Mouse (Mus musculus): ENCODE data around the gene Chrne. TPM values are rescaled to one million over a fixed set of nuclear protein-coding genes. Genes with fewer than 3 reads are reported as not detected.
A peak's percentile ranks its signal among the peaks of the same experiment; 100 is the strongest.

Gene Chrne
- total RNA-seq, 2 experiments from 2014 or later = not detected

DNA sequence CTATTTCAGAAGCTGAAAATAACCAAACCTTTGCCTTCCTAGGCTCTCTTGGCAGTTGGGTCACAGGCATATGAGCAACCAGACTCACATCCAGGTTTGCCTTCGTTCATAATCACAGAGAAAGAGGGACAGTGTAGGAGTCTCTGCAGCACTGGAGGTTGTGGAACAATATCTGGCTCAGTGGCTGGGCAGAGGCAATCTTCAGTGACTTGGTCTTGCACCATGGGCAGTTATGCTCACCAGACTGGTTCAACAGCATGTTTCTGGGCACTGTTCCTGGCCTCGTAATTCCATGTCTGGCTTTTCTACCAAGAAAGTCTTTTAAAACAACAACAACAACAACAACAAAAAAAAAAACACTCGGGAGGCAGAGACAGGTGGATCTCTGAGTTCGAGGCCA is 16.6 kb upstream of the Chrne start:
- no peak for ATAC-seq (replicated peaks; ENCODE audit: low FRiP score, poor library complexity, severe bottlenecking)

DNA sequence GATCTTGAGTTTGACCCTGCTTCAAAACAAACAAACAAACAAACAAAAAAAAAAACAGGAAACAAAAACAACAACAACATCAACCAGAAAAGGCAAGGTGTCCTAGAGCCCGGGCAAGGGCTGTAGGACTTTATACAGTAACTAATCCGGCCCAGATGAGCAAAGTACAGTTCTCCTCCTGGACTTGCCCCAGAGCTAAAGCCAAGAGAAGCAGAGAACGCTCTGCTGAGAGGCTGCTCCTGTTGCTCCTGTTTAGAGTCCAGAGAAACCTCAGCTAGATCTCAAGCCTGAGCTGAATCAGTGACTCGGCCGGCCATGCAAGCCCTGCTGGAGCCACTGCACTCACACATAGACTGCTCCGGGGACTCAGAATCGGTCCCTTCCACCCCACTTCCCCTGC is 11.1 kb upstream of the Chrne start:
- ATAC-seq (replicated peaks; ENCODE audit: low FRiP score, poor library complexity, severe bottlenecking) = no peak

DNA sequence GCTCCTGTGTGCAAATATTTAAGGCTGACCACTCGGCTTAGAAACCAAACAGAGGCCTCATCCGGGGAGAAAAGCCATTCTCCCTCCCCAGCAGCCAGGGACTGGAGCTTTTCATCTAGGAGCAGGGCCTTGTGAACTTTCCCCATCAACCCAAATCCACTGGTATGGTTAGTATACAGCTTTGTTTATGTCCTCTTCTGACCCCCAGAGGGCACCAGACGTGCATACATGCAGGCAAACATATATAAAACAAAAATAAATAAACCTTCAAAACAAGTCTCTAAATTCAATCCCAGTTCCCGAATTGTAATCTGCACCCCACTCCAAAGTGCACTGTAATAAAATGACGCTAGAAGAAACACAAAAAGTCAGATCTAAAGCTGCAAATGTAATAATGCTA is 10.5 kb upstream of the Chrne start:
- 0 out of 2 replicates have a peak, but pooled peaks have one; percentile 60 for ATAC-seq (replicated peaks; ENCODE audit: low FRiP score, poor library complexity, severe bottlenecking)

DNA sequence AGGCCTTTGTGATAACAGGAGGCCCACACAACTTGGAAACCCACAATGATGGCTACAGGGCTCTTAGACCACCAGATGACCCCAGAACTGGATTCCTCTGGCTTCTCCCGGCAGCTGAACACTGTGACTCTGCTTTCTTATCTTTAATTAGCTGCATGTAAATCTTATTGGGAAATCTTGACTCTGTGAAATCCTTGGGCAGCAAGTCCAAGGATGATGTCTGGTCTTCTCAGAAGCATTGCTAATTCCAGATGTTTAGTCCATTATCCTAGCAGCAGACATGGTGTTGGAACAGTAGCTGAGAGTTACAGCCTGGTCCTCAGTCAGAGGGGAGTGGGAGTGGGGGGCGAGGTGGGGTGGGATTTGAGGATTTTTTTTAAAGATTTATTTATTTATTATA is 9.4 kb upstream of the Chrne start:
- ATAC-seq (replicated peaks; ENCODE audit: low FRiP score, poor library complexity, severe bottlenecking) = no peak

DNA sequence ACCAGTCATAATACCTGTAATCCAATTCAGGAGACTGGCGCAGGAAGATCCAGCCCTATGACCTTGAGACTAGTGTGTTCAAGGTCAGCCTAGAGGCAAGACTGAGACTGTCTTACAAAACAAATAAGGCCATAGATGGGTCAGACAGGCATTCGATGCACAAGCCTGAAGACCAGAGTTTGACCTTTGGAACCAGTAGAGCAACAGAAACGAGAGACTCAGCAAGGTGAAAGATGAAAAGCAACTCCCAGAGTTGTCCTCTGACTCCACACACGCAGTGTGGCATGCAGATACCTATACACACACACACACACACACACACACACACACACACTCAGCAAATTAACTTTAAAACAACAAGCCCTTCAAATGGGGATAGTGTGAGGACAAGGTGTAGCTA is 7.9 kb upstream of the Chrne start:
- no peak for ATAC-seq (replicated peaks; ENCODE audit: low FRiP score, poor library complexity, severe bottlenecking)

DNA sequence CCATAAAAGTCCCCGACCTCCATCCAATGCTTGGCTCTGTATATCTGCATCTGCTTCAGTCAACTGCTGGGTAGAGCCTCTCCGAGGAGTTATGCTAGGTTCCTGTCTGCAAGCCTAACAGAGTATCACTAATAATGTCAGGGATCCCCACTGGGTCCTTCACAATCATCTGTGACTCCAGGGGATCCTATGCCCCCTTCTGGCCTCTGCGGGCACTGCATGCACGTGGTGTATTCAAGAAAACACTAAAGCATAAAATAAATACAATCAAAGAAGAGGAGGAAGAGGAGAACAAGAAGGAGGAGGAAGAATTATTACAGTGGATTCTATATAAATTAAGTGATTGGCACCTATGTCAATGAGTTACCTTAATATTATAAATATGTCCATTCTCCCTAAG is 6.5 kb upstream of the Chrne start:
- peak; percentile 62; the same call in 1 of the 2 replicates for ATAC-seq (replicated peaks; ENCODE audit: low FRiP score, poor library complexity, severe bottlenecking)

DNA sequence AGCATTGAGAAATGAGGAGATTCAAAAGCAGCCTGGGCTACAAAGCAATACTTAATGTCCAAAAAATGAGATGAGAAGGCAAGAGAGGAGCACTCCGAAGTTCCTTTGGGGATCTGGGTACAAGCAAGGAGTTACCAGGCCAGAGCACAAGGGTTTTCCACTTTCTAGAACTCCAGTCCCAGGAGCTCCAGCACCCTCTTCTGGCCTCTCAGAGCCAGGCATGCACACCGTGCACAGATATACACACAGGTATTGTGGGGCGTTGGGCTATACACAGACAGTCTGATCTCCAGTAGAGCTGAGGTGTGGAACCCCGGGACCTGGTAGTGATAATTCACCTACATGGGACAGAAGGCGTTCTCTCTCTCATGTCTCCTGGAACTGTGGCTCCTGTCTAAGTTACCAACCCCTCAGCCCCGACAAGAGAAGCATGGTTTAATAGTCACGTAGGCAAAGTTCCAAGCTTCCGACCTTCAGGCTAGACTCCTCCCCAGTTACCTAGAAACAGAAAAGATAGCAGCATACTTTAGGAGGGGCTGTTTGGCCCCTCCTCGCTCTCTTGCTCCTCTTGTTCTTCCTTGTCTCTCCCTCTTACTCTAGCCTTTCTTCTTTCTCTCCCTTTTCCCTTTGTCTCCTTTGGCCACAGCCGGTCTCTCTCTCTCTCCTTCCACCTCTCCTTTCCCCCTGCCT is 4.2 kb upstream of the Chrne start:
- ATAC-seq (replicated peaks; ENCODE audit: low FRiP score, poor library complexity, severe bottlenecking) = no peak

DNA sequence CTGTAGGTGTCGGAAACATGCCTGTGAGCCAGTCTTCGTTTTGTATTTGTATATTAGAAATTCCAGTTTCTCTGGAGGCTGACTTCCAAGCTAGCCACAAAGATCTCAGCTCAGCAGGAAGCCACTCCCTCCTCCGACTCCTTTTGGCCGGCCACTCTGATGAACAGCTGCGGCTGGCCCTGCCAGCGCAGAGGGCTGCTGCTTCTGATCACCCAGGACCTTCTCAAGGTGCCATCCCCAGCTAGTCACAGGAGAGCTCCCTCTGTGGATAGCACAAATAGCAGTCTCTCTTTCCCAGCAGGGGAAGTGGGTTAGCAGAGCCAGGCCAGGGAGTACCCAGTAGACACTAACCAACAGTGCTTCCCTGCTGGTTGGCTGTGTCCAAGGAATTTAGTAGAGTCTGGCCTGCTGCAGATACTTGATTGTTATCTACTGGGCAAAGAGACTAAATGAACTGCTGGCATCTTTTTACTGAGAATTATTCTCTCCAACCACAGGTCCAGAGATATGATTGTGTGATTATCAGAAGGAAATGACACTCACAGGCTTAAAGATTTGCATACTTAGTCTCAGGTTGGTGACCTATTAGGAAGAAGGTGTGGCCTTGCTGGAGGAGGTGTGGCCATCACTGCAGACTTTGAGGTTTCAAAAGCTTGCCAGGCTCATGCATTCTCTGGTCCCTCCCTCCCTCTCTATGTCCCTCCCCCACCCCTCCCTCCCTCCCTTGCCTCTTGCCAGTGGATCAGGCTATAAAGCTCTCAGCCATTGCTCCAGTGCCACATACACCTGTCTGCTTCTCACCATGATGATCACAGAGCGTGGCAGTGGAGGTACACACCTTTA is 3.2 kb upstream of the Chrne start:
- no peak for ATAC-seq (replicated peaks; ENCODE audit: low FRiP score, poor library complexity, severe bottlenecking)

DNA sequence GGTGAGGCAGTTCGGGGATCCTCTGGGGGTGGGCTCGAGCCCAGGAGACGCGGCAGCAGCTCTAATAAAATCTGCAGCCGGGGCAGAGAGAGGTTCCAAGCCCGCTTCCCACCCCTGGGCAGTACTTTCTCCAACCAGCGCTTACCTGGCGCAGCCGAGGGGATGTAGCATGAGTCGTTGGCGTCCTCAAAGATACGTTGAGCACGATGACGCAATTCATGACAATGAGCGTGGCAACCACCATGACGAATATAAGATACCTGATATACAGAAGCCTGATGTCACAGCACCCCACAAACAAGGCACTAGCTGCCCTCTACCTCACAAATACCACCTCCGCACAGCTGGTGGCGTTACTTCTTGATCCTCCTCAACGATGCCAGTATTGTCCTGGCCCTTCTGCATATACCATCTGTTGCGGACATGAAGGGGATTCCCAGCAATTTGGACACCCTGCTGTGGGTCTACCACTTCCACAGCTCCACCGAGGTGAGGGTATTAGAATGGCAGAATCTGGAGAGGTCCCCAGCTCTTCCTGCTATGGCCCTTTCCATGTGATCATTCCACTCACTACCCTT is 3.4 kb downstream of the Chrne start, which contains the start of gene 4930544D05Rik:
Gene 4930544D05Rik, plus strand, starts transcription at position 333 of the 578 bp plus-strand sequence.
- ATAC-seq (replicated peaks; ENCODE audit: low FRiP score, poor library complexity, severe bottlenecking) = no peak

DNA sequence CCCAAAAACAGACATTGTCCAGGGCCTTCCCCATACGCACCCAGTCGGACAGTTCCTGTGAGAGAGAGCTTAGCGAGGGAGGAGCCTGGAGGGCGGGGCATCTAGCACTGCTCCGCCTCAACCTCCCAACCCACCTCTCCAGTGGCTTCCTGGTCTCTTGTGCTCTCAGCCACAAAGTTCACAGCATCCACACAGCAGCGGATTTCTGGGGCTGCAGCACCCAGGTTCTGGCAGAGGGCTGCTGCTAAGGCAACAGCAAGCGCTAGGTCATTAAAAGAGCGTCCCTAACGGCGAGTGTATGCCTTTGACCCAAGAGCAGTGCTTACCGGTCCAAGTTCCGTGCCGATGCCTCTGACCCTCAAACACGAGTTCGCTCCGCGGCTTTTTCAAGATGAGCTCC is 3.9 kb downstream of the Chrne start:
- ATAC-seq (replicated peaks; ENCODE audit: low FRiP score, poor library complexity, severe bottlenecking) = peak; percentile 89

DNA sequence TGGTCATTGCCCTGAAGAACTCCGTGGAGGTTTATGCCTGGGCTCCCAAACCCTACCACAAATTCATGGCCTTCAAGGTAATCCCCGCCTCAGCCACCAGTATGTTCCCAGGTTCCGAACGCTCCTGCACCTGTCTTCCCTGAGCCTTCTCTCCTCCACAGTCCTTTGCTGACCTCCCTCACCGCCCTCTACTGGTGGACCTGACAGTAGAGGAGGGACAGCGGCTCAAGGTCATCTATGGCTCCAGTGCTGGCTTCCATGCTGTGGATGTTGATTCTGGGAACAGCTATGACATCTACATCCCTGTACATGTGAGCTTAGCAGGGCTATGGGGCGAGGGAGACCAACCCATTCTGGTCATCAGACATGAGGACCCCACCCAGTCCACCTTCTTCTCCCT is 6.5 kb downstream of the Chrne start:
- no peak for ATAC-seq (replicated peaks; ENCODE audit: low FRiP score, poor library complexity, severe bottlenecking)

DNA sequence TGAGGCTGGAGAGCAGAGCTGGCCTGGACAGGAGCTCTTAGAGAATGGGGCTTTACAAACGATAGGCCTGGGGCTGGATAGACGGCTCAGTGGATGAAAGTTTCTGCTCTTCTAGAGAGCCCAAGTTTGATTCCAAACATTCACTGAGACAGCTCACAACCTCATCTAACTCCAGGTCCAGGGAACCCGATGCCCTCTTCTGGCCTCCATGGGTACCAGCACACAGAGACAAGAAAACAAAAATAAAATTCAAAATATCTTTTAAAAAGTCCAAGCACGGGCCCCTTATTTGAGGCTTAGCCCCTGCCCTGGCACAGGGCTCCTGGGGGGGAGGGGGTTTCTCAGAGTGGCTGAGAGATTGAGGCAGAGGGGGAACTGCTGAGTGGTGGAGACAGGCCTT is 8.3 kb downstream of the Chrne start:
- ATAC-seq (replicated peaks; ENCODE audit: low FRiP score, poor library complexity, severe bottlenecking) = no peak

DNA sequence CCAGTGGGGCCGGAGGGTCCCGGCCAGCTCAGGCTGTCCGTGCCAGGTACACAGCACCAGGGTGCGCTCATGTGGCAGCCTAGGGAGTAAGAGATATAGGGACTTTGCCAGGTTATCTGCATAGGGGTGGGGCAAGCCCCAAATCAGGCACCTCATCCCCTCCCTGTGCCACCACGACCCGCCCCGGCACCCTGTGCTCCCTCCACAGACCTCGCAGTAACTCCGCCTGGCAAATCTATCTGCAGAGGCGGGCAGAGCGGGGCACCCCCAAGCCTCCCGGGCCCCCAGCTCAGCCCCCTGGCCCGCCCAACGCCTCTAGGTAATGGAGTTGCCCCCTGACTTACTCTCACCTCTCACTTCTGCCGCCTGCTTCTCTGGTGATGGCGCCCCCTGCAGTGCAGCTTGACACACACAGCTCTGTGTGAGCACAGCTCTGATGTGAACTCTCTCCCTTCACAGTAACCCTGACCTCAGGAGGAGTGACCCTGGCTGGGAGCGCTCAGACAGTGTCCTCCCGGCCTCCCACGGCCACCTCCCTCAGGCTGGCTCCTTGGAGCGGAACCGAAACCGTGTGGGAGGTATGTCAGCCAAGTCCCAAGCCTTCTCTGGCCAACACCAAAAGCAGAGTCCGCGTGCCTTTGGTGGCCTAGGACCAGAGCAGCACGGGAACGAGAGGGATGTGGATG is 10.5 kb downstream of the Chrne start:
- ATAC-seq (replicated peaks; ENCODE audit: low FRiP score, poor library complexity, severe bottlenecking) = no peak

DNA sequence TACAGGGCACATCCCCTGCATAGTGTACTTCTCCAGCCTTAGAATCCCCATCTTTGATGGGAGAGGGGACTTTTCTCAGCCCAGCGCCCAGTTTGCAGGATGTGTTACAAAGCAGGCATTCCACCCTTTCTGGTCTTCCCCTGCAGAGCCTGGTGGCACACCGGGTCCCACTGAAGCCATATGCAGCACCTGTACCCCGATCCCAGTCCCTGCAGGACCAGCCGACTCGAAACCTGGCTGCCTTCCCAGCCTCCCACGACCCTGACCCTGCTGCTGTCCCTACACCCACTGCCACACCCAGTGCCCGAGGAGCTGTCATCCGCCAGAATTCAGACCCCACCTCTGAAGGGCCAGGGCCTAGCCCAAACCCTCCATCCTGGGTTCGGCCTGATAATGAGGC is 11.4 kb downstream of the Chrne start:
- ATAC-seq (replicated peaks; ENCODE audit: low FRiP score, poor library complexity, severe bottlenecking) = no peak

DNA sequence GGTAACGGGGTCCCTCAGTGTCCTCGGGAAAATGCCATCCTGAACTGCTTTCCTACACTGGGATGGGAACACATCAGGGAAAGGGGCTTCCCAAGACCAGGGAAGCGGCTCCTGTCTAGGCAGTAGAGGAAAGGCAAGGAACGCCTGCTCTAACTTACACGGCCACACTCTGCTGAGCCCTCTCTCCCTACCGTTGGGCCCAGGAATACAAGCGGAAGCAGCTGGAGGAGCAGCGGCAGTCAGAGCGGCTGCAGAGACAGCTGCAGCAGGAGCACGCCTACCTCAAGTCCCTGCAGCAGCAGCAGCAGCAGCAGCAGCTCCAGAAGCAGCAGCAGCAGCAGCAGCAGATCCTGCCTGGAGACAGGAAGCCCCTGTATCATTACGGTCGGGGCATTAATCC is 12.3 kb downstream of the Chrne start:
- ATAC-seq (replicated peaks; ENCODE audit: low FRiP score, poor library complexity, severe bottlenecking) = no peak

DNA sequence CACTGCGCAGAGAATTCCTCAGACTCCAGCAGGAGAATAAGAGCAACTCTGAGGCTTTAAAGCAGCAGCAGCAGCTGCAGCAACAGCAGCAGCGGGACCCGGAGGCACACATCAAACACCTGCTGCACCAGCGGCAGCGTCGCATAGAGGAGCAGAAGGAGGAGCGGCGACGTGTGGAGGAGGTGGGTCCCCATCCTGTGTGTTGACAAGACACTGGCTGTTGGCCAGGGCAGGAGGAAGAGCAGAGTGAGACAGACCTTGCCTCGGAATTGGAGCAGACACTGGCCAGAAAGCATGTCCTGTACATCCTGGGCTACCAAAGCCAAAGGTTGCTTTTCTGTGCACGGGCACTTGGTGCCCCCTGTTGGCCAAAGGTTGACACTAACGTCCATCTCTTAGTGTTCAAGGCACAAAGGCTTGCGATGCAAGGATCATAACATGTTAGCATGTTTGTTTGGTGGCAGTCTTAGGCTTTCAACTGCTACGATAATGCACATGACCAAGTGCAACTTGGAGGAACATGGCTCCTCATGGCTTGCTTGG is 13.9 kb downstream of the Chrne start:
- ATAC-seq (replicated peaks; ENCODE audit: low FRiP score, poor library complexity, severe bottlenecking) = peak; percentile 56; the same call in 1 of the 2 replicates

DNA sequence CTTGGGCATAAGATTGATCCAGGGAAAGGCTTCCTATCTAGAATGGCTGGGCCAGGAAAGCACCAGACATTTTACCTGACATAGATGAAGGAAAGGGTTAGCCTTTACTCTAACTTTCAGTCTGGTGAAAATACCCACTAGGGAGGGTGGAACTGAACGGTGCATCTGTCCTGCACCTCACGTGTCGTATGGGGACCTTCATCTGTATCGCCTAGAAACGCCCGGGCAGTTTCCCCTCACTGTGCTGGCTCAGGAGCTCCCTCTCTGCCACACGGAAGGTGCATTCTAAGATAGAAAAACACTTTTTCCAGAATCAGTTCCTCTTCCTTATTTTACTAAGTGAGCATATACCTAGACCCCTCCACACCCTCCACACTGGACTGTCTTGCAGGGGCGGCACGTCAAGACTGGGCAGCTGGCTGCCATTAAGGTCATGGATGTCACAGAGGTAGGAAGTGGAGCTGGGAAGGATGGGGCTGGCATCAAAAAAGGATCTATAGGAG is 20.5 kb downstream of the Chrne start:
- no peak for ATAC-seq (replicated peaks; ENCODE audit: low FRiP score, poor library complexity, severe bottlenecking)

DNA sequence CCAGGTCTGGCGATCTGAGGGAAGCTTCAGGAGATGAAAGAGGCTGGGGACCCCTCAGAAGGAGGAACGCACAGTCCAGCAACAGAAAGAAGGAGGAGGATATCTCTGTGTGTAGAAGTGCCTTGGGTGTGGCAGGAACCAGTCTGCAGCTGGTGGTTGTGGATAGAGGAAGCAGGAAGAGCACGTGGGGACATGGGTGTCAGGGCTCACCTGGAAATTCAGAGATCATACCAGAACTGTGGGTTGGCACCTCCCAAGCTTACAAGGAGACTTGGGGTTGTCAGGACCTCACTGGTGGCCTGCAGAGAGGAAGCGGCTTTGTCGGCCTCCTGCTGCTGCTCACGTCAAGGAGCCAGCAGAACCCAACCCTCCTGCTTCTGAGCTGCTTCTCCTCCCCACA is 21.7 kb downstream of the Chrne start:
- no peak for ATAC-seq (replicated peaks; ENCODE audit: low FRiP score, poor library complexity, severe bottlenecking)

DNA sequence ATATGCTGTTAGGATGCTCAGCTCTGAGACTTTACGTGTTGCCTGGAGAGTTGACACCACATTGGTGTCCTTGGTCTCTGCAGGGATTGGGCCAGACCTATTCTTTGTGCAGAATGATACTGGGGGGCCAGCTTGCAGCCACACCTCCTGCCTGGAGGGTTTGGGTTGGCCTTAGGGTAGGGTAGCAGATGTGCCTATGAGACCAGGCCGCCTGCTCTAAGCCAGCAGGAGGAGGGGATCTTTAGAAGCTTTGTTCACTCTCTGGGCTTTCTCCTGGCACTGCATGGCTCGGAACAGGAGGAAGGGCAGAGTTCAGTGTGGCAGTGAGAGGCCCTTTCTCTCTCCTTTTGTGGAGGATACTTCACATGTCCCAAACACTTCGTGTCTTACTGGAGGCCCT is 22.9 kb downstream of the Chrne start:
- no peak for ATAC-seq (replicated peaks; ENCODE audit: low FRiP score, poor library complexity, severe bottlenecking)

DNA sequence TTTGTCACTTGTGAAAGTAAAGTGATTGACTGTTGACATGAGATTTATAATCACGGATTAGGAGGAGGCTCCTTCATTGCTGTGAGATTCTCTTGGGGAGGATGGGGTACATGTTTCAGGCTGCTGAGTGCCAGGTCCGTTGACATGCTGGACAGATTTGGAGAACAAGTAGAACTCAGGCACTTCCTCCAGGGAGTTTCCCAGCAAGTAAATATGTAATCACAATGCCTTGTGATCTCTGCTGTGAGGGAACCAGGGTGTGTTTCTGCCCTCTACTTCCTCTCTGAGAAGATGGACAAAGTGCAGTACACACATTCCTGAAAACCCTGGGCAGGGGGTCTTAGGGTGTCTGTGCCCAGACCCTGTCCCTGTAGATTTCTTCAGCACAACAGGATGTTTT is 23.4 kb downstream of the Chrne start:
- no peak for ATAC-seq (replicated peaks; ENCODE audit: low FRiP score, poor library complexity, severe bottlenecking)

Data from erythroid progenitor cell, adult 5-6 weeks (primary cell).